Mouse (Mus musculus): Measurements from ENCODE around the gene Baz2b. TPM values are rescaled to one million over a fixed set of nuclear protein-coding genes. Genes with fewer than 3 reads are reported as not detected.

Baz2b gene
- polyA plus RNA-seq, 1 experiment, result 59.0 TPM

GRCm38 (mm10) chr2:60132269-60133042 is 77.2 kb downstream of the Baz2b start:
- Histone ChIP-seq H3K4me1 (ENCODE audit: control insufficient read depth, insufficient read depth, insufficient read length, low read length) (no peaks in the 10 kb centered on the region), H3K27ac (replicated peaks; ENCODE audit: low read depth, low read length) (no peak overlapping the region), H3K4me3 (ENCODE audit: insufficient read depth, low read depth, low read length) (no peak overlapping the region)

GRCm38 (mm10) chr2:60128631-60129030 is 81.0 kb downstream of the Baz2b start:
- Histone ChIP-seq H3K27ac (replicated peaks; ENCODE audit: low read depth, low read length) (no peak overlapping the region), H3K4me3 (ENCODE audit: insufficient read depth, low read depth, low read length) (no peak overlapping the region), H3K4me1 (ENCODE audit: control insufficient read depth, insufficient read depth, insufficient read length, low read length) (peaks cover 2% of the 10 kb centered on the region; the same call in 1 of the 2 replicates)

- Histone ChIP-seq H3K4me3 (ENCODE audit: insufficient read depth, low read depth, low read length) (peak overlapping the region; percentile 23), H3K27ac (replicated peaks; ENCODE audit: low read depth, low read length) (no peak overlapping the region), H3K4me1 (ENCODE audit: control insufficient read depth, insufficient read depth, insufficient read length, low read length) (peaks cover 2% of the 10 kb centered on the region)
Measured at GRCm38 (mm10) chr2:60126831-60127230, 82.8 kb downstream of the Baz2b start.

- H3K4me3 ChIP-seq (ENCODE audit: insufficient read depth, low read depth, low read length), result peak overlapping the region; percentile 97
- peak overlapping the region; percentile 28; the same call in 1 of the 2 replicates for H3K27ac ChIP-seq (replicated peaks; ENCODE audit: low read depth, low read length)
- H3K4me1 ChIP-seq (ENCODE audit: control insufficient read depth, insufficient read depth, insufficient read length, low read length), result peaks cover 4% of the 10 kb centered on the region
Measured at GRCm38 (mm10) chr2:60126292-60126691, 83.3 kb downstream of the Baz2b start.

DNA sequence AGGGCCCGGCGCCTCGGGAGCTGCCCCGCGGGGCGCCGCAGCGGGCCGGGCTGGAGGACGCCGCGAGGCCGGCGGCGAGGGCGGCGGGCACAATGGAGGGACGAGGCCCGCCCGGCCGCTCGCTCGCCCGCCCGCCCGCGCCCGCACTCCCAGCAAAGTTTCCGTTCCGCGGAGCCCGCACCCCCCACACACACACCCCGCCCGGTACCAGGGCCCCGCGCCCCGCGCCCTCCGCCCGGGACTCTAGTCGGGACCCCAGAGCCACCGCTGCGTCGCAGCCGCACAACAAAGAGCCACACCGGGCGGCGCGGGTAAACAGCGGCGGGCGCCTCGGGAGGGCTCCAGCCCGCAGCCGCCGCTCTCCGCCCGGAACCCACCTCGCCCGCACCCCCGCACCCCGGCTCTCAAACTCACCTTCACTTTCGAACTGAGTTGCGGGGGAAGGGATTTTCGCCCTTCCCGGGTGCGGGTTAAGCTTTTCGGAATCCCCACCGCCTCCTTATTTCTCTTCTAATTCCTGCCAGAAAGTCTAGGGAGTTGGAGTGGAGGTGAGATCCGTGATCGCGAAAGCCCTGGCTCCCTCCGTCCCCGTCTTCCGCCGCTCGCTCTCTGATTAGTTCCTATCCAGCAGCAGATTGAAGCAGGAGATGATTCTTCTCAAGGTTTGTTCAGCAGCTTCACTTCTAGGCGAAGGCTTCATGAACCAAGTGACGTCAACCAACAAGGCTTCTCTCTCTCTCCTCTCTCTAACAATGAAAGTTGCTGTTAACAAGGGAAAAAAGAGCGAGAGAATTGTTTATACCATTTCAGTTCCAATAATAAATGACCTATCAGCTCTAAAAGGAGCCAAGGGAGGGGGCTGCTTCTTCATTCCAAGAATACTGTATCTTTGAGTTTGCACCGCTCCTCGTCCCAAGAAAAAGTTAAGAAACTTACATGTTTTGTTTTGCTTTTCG is 84.3 kb downstream of the Baz2b start:
- Histone ChIP-seq H3K4me1 (ENCODE audit: control insufficient read depth, insufficient read depth, insufficient read length, low read length) (peaks cover 5% of the 10 kb centered on the region), H3K4me3 (ENCODE audit: insufficient read depth, low read depth, low read length) (peak overlapping the region; percentile 97), H3K27ac (replicated peaks; ENCODE audit: low read depth, low read length) (peak overlapping the region; percentile 99)

DNA sequence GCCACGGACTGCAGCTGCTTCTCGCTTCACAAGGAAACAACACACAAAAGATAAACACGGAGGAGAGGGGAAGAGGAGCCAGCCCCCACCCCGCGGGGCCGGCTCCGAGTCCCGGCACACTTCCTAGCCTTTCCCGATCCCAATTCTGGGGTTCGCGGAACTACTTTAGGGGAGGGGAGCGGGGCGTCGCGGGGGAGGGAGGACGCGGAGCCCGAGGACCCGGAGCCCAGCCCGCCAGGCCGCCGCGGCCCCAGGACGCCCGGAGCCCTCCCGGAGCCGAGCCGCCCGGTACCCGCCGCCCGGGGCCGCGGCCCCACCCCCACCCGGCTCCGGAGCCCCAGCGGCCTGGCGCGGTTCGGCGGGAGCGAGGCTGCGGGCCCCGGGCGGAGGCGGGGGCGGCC is 85.0 kb downstream of the Baz2b start:
- Histone ChIP-seq H3K27ac (replicated peaks; ENCODE audit: low read depth, low read length) (peak overlapping the region; percentile 99), H3K4me3 (ENCODE audit: insufficient read depth, low read depth, low read length) (peak overlapping the region; percentile 97), H3K4me1 (ENCODE audit: control insufficient read depth, insufficient read depth, insufficient read length, low read length) (peaks cover 6% of the 10 kb centered on the region)

GRCm38 (mm10) chr2:60123911-60124647 is 85.6 kb downstream of the Baz2b start:
- H3K27ac ChIP-seq (replicated peaks; ENCODE audit: low read depth, low read length), result peak overlapping the region; percentile 99
- H3K4me1 ChIP-seq (ENCODE audit: control insufficient read depth, insufficient read depth, insufficient read length, low read length), result peaks cover 6% of the 10 kb centered on the region
- H3K4me3 ChIP-seq (ENCODE audit: insufficient read depth, low read depth, low read length), result peak overlapping the region; percentile 97

GRCm38 (mm10) chr2:60123061-60123874 is 86.4 kb downstream of the Baz2b start:
- no peak overlapping the region for H3K27ac ChIP-seq (replicated peaks; ENCODE audit: low read depth, low read length)
- H3K4me3 ChIP-seq (ENCODE audit: insufficient read depth, low read depth, low read length), result no peak overlapping the region
- H3K4me1 ChIP-seq (ENCODE audit: control insufficient read depth, insufficient read depth, insufficient read length, low read length), result peaks cover 8% of the 10 kb centered on the region

GRCm38 (mm10) chr2:60122188-60122587 is 87.5 kb downstream of the Baz2b start:
- Histone ChIP-seq H3K4me3 (ENCODE audit: insufficient read depth, low read depth, low read length) (no peak overlapping the region), H3K4me1 (ENCODE audit: control insufficient read depth, insufficient read depth, insufficient read length, low read length) (peaks cover 12% of the 10 kb centered on the region), H3K27ac (replicated peaks; ENCODE audit: low read depth, low read length) (no peak overlapping the region)

GRCm38 (mm10) chr2:60120681-60121080 is 89.0 kb downstream of the Baz2b start:
- no peak overlapping the region for H3K27ac ChIP-seq (replicated peaks; ENCODE audit: low read depth, low read length)
- no peak overlapping the region for H3K4me3 ChIP-seq (ENCODE audit: insufficient read depth, low read depth, low read length)
- peaks cover 17% of the 10 kb centered on the region for H3K4me1 ChIP-seq (ENCODE audit: control insufficient read depth, insufficient read depth, insufficient read length, low read length)

DNA sequence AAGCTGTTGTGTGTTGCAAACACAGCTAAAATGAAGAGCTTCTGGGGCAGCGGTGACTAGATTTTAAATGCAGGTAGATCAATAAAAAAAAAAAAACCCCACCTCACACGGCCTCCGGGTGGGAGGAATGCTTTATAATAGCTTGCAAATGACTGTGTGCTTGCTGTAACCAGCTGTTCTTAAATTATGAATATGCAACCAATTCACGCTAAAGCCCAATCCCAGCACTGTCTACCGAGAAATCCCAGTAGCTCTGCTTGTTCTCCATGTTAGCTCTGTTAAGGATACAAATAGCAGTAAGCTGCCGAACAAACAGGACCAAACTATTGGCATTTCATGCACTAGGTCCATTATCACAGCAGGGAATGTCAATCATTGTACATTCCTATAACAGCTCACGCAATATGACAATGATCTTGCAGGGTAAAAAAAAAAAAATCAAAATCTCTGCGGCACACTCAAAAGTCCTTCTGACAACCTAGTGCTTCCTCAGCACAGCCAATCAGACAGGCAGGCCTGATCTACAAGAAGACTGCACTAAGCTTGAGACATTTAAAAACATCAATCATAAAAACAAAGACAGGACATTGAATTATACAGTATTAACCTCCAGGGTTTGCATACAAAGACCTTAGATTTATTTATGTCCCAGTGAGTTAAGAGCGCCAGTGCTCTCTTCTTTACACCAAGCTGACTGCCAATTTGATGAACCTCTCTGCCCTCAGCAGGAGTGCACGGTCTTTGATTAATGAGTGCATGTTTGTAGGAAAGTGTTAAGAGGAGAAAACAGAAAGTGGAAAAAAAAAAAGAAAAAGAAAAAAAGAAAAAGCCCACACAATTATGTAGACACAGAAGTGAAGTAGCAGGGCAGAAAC is 90.7 kb downstream of the Baz2b start:
- no peak overlapping the region for H3K4me3 ChIP-seq (ENCODE audit: insufficient read depth, low read depth, low read length)

GRCm38 (mm10) chr2:60117867-60118266 is 91.8 kb downstream of the Baz2b start:
- Histone ChIP-seq H3K27ac (replicated peaks; ENCODE audit: low read depth, low read length) (0 out of 2 replicates have a peak overlapping the region, but pooled peaks have one; percentile 8), H3K4me3 (ENCODE audit: insufficient read depth, low read depth, low read length) (no peak overlapping the region), H3K4me1 (ENCODE audit: control insufficient read depth, insufficient read depth, insufficient read length, low read length) (peaks cover 26% of the 10 kb centered on the region)

More for the DNA sequence above, 90.7 kb downstream of the Baz2b start:
- H3K27ac ChIP-seq (replicated peaks; ENCODE audit: low read depth, low read length), result no peak overlapping the region
- H3K4me1 ChIP-seq (ENCODE audit: control insufficient read depth, insufficient read depth, insufficient read length, low read length), result peaks cover 26% of the 10 kb centered on the region

GRCm38 (mm10) chr2:60115891-60116554 is 93.6 kb downstream of the Baz2b start:
- Histone ChIP-seq H3K4me1 (ENCODE audit: control insufficient read depth, insufficient read depth, insufficient read length, low read length) (peaks cover 24% of the 10 kb centered on the region), H3K27ac (replicated peaks; ENCODE audit: low read depth, low read length) (no peak overlapping the region; the same call in 1 of the 2 replicates), H3K4me3 (ENCODE audit: insufficient read depth, low read depth, low read length) (no peak overlapping the region)

All from brown adipose tissue, adult 24 weeks (tissue).